Mouse (Mus musculus) embryonic fibroblast, embryonic 13.5 days (primary cell): Measurements from ENCODE around the gene Fuk.

Experiments
- CTCF ChIP-seq: IDR thresholded peaks from 2 replicates; pipeline ENCODE4 v1.5.1; 2011; ENCODE audit warnings: mild to moderate bottlenecking, control low read depth, low read length, moderate library complexity, borderline replicate concordance; ENCODE audit not compliant: insufficient read depth
- POLR2A ChIP-seq: IDR thresholded peaks from 2 replicates; pipeline ENCODE4 v1.6.1; 2011; ENCODE audit warnings: low read depth, mild to moderate bottlenecking, control low read depth, low read length, moderate library complexity

- TF ChIP-seq POLR2A (no peak), CTCF (no peak)
These were observed 31.0 kb upstream of the Fuk start for GRCm38 (mm10) chr8:110933272-110933671.
